Mouse (Mus musculus) stomach, postnatal 0 days (tissue): Measurements from ENCODE around the gene Odf2. TPM values are rescaled to one million over a fixed set of nuclear protein-coding genes. Genes with fewer than 3 reads are reported as not detected.

ENCODE experiments used
- ATAC-seq: fragments of 200-750 bp; cut with Nextera tagmentation; 2 replicates; pipeline ENCODE4 v1.8.0; 2017; ENCODE audit not compliant: low FRiP score, low TSS enrichment
- DNase-seq: peaks from one replicate; pipeline ENCODE4 v3.0.0-alpha.2; 2016; ENCODE audit warnings: low spot score
- H3K27ac ChIP-seq: fragments of 300-500 bp; sonication (generic); replicated peaks from 2 replicates; pipeline ENCODE4 v1.5.1; 2014; ENCODE audit warnings: mild to moderate bottlenecking, control low read depth
- H3K27me3 ChIP-seq: fragments of 300-500 bp; sonication (generic); 2 replicates; pipeline ENCODE4 v1.6.1; 2014; ENCODE audit warnings: low read length; ENCODE audit not compliant: control insufficient read depth, insufficient read depth
- H3K36me3 ChIP-seq: fragments of 300-500 bp; sonication (generic); 2 replicates; pipeline ENCODE4 v1.6.1; 2014; ENCODE audit warnings: low read length, mixed read lengths; ENCODE audit not compliant: control insufficient read depth, insufficient read depth
- H3K4me1 ChIP-seq: fragments of 300-500 bp; sonication (generic); replicated peaks from 2 replicates; pipeline ENCODE4 v1.6.1; 2014; ENCODE audit warnings: antibody characterized with exemption; ENCODE audit not compliant: control insufficient read depth, insufficient read depth
- H3K4me2 ChIP-seq: fragments of 300-500 bp; sonication (generic); replicated peaks from 2 replicates; pipeline ENCODE4 v1.6.1; 2014; ENCODE audit warnings: low read depth, mild to moderate bottlenecking, control low read depth, moderate library complexity
- H3K4me3 ChIP-seq: fragments of 300-500 bp; sonication (generic); 2 replicates; pipeline ENCODE4 v1.5.1; 2014; ENCODE audit warnings: low read depth, low read length, control low read depth
- H3K9ac ChIP-seq: fragments of 300-500 bp; sonication (generic); 2 replicates; pipeline ENCODE4 v1.6.1; 2014; ENCODE audit warnings: mild to moderate bottlenecking, low read length, control low read depth, mixed read lengths
- H3K9me3 ChIP-seq: fragments of 300-500 bp; sonication (generic); 2 replicates; pipeline ENCODE4 v1.6.1; 2016; ENCODE audit warnings: low read length; ENCODE audit not compliant: control insufficient read depth
- CTCF ChIP-seq: IDR thresholded peaks from 2 replicates; pipeline ENCODE4 v1.5.1; 2016; ENCODE audit warnings: antibody characterized with exemption, low read depth, mild to moderate bottlenecking, moderate library complexity
- EP300 ChIP-seq: optimal IDR thresholded peaks from 2 replicates; pipeline ENCODE3; 2016; ENCODE audit warnings: antibody characterized with exemption
- WGBS: fragments of 180-500 bp; shearing (Covaris S2); extraction: QIAGEN DNeasy Blood & Tissue Kit; methylation state at CpG from one replicate; pipeline ENCODE4 v1.1.7; 2014; 5-methylcytosine and 5-hydroxymethylcytosine counted together
- polyA plus RNA-seq: library from polyadenylated mRNA; unstranded; fragments of >200 nt; fragmentation: Nextera tagmentation; extraction: Ambion mirVana; gene quantifications from 2 replicates; pipeline ENCODE4 v1.2.1, GENCODE M21; 2015

The Odf2 gene
- polyA plus RNA-seq, 1 experiment from 2014 or later = 22.6 TPM

DNA sequence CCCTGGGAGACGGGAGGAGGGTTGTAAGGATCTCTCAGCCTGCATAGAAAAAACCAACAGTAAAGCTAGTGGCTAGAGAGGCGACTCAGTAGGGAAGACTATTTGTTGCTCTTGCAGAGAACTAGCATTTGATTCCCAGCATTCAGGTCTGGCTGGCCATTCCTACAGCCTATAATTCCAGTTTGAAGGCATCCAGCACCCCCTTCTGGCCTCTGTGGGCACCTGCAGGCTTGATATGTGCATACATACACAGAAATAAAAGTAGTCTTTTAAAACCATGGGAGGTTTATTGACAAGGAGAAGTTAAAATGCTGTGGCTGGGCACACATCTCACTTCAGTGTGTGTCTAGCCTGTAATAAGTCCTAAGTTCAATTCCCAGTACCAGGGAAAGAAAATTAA lies 21.0 kb downstream of the Odf2 start:
- no peak overlapping the region for H3K4me2 ChIP-seq
- no peaks in the 10 kb centered on the region for H3K27me3 ChIP-seq
- TF ChIP-seq CTCF (peak; percentile 62), EP300 (no peak)
- no peak overlapping the region for H3K9ac ChIP-seq
- H3K9me3 ChIP-seq = no peaks in the 10 kb centered on the region
- H3K4me3 ChIP-seq = no peak overlapping the region
- ATAC-seq (no peak), DNase-seq (no peak)
- H3K36me3 ChIP-seq = peaks cover 37% of the 10 kb centered on the region
- 89% methylated on average over 2 of the region's 2 CpGs for WGBS
- no peak overlapping the region for H3K27ac ChIP-seq
- no peaks in the 10 kb centered on the region for H3K4me1 ChIP-seq

DNA sequence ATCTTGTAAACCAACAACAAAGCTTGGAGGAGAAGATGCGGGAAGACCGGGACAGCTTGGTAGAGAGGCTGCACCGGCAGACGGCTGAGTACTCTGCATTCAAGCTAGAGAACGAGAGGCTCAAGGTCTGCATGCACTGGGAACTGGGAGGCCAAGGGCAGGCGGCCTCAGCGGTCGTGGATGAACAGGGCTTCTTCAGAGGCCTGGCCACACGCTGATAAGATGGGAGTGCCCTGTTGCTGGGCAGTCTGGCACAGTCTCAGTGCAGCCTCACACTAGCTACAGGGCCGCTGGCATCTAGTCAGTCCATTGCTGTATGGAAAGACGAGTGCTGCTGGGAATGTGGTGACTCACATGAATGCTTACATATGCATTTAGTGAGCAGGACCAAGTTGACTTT lies 28.6 kb downstream of the Odf2 start:
- Histone ChIP-seq H3K4me2 (no peak overlapping the region), H3K9ac (no peak overlapping the region), H3K27ac (no peak overlapping the region), H3K4me1 (no peaks in the 10 kb centered on the region), H3K27me3 (no peaks in the 10 kb centered on the region), H3K9me3 (no peaks in the 10 kb centered on the region), H3K4me3 (no peak overlapping the region), H3K36me3 (peaks cover 44% of the 10 kb centered on the region)
- DNase-seq (no peak), ATAC-seq (no peak)
- 89% methylated on average over 11 of the region's 11 CpGs for WGBS
- TF ChIP-seq EP300 (no peak), CTCF (no peak)

DNA sequence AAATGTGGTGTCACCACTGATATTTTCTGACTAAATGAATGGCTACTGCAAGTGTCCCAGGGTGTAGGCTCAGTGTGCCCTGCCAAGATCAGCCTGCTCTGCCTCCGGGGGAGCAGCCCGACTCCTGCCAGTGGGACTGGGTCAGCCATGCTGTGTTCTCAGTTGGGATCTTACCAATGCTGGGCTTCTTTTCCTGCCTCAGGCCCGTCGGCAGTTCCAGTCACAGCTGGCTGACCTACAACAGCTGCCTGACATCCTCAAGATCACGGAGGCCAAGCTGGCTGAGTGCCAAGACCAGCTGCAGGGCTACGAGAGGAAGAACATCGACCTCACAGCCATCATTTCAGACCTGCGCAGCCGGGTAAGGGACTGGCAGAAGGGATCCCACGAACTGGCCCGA lies 33.0 kb downstream of the Odf2 start:
- no peak overlapping the region for H3K4me2 ChIP-seq
- no peaks in the 10 kb centered on the region for H3K4me1 ChIP-seq
- no peak overlapping the region for H3K4me3 ChIP-seq
- 41% methylated on average over 11 of the region's 11 CpGs for WGBS
- DNase-seq = peak; percentile 36
- ATAC-seq = no peak; the same call in 1 of the 2 replicates
- no peaks in the 10 kb centered on the region for H3K9me3 ChIP-seq
- no peak overlapping the region for H3K27ac ChIP-seq
- H3K9ac ChIP-seq = no peak overlapping the region
- peaks cover 46% of the 10 kb centered on the region for H3K36me3 ChIP-seq
- TF ChIP-seq CTCF = no peak
- H3K27me3 ChIP-seq = no peaks in the 10 kb centered on the region

DNA sequence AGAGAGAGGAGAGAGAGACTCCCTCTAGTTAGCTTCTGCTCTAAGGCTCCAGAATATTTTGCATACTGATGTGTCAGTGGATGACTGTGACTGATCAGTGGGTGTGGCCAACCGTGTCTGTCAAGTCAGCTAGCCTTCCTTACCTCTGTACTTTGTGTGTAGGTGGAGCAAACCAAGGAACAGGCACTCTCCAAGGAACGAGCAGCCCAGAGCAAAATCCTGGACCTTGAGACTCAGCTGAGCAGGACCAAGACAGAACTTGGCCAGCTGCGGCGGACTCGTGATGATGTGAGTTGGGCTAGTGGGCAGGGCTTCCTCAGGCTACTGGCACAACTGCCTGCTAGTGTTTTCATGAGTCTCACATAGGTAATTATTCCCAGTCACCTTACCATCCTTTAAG lies 37.5 kb downstream of the Odf2 start:
- ATAC-seq = no peak
- Histone ChIP-seq H3K4me1 (no peaks in the 10 kb centered on the region), H3K27me3 (no peaks in the 10 kb centered on the region), H3K9me3 (no peaks in the 10 kb centered on the region), H3K36me3 (peaks cover 42% of the 10 kb centered on the region), H3K4me3 (no peak overlapping the region), H3K4me2 (no peak overlapping the region), H3K9ac (no peak overlapping the region), H3K27ac (no peak overlapping the region)
- DNase-seq = no peak
- TF ChIP-seq CTCF (no peak), EP300 (no peak)
- WGBS = 82% methylated on average over 5 of the region's 5 CpGs

DNA sequence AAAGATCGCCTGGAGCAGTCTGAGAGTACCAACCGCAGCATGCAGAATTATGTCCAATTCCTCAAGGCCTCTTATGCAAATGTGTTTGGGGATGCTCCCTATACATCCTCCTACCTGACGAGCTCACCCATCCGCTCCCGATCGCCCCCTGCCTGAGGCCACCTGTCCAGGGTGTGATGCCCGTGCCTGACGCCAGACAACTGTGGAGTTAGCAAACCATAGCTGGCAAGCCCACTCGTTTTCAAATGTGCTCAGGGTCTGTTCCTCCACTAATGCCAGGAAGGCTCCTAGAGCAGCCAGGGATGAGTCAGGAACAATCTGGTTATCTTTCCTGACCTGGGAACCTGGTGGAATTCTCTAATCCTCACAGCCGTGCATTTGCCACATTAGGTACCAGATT lies 41.5 kb downstream of the Odf2 start:
- Histone ChIP-seq H3K9ac (no peak overlapping the region), H3K4me3 (no peak overlapping the region), H3K36me3 (peaks cover 20% of the 10 kb centered on the region), H3K27me3 (no peaks in the 10 kb centered on the region), H3K4me2 (no peak overlapping the region), H3K4me1 (no peaks in the 10 kb centered on the region), H3K9me3 (no peaks in the 10 kb centered on the region), H3K27ac (0 out of 2 replicates have a peak overlapping the region, but pooled peaks have one; percentile 14)
- ATAC-seq (no peak), DNase-seq (no peak)
- WGBS = 84% methylated on average over 10 of the region's 10 CpGs
- TF ChIP-seq CTCF = no peak
- no peak for TF ChIP-seq EP300

DNA sequence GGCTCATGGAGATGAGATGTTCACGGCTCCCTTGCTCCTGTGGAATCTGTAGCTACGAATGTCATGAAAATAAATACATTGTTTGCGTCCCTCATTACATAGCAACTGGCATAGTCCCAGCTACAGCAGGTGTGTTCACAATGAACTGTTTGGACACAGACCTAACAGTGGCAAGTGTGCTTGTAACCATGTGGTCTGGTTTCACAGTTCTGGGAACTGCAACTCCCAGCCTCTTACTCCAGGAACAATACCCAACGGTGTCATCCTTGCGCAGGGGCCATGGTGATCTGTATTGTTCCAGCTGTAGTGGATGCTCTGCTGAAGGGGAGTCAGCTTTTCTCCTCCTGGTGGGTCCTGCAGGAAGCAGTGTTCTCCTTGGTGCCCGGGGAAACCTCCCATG lies 42.2 kb downstream of the Odf2 start:
- ATAC-seq (no peak), DNase-seq (peak; percentile 30)
- H3K9ac ChIP-seq = no peak overlapping the region
- no peak overlapping the region for H3K4me2 ChIP-seq
- H3K27me3 ChIP-seq = no peaks in the 10 kb centered on the region
- WGBS = 82% methylated on average over 6 of the region's 6 CpGs
- no peaks in the 10 kb centered on the region for H3K9me3 ChIP-seq
- TF ChIP-seq CTCF (no peak), EP300 (no peak)
- no peak overlapping the region for H3K4me3 ChIP-seq
- peaks cover 14% of the 10 kb centered on the region for H3K36me3 ChIP-seq
- no peak overlapping the region for H3K27ac ChIP-seq
- H3K4me1 ChIP-seq = peaks cover 4% of the 10 kb centered on the region; the same call in 1 of the 2 replicates
